Comparison of ENCODE assay signal across 38 mouse cellular contexts in genomic region chr15:85503127-85503526, GRCm38 (mm10). TPM values are rescaled to one million over a fixed set of nuclear protein-coding genes. Genes with fewer than 3 reads are reported as not detected.
"Had no signal": no experiment of that assay in that cellular context is flagged by ENCODE, and none has a peak within 500 bp of the region (broad histone marks: within the 10 kb centered on the region; RNA-seq: fewer than 3 reads in every experiment).

Gene 7530416G11Rik (minus strand): TSS chr15:85503227.

- H3K9ac ChIP-seq: heart, embryonic 12.5 days; intestine, embryonic 15.5 days; limb, embryonic 12.5 days; liver, embryonic 13.5 days; liver, embryonic 15.5 days had no signal

- ATAC-seq: inflammation-experienced regulatory T-cells, adult 6 months; intestine, embryonic 15.5 days; intestine, postnatal 0 days had no signal

- H3K4me3 ChIP-seq: gastrocnemius, adult 2 months; heart, embryonic 10.5 days; heart, embryonic 12.5 days; intestine, embryonic 15.5 days; layer of hippocampus, adult 2 months; left cerebral cortex, adult 2 months; limb, embryonic 10.5 days; limb, embryonic 12.5 days; liver, embryonic 13.5 days; liver, embryonic 15.5 days had no signal

- H3K27me3 ChIP-seq: intestine, embryonic 15.5 days; liver, embryonic 15.5 days had no signal

- H3K36me3 ChIP-seq: heart, embryonic 10.5 days; heart, embryonic 12.5 days; intestine, embryonic 15.5 days; limb, embryonic 10.5 days; limb, embryonic 12.5 days; liver, embryonic 13.5 days; liver, embryonic 15.5 days had no signal

- H3K4me1 ChIP-seq: intestine, embryonic 15.5 days; liver, embryonic 13.5 days; liver, embryonic 15.5 days had no signal

- H3K27ac ChIP-seq: gastrocnemius, adult 2 months; heart, embryonic 10.5 days; intestine, embryonic 15.5 days; layer of hippocampus, adult 2 months; left cerebral cortex, adult 2 months; limb, embryonic 10.5 days; limb, embryonic 12.5 days; liver, embryonic 13.5 days; liver, embryonic 15.5 days had no signal

- H3K9me3 ChIP-seq: heart, embryonic 10.5 days; heart, embryonic 12.5 days; intestine, embryonic 15.5 days; limb, embryonic 10.5 days; limb, embryonic 12.5 days; liver, embryonic 13.5 days; liver, embryonic 15.5 days had no signal

- DNase-seq: gastrocnemius, postnatal 10 days; gastrocnemius, postnatal 25 days; heart, adult 18-20 months; heart, postnatal 10 days; heart, postnatal 4 days; kidney, adult 18-20 months; kidney, adult 8-10 months; kidney, postnatal 10 days; kidney, postnatal 25 days; kidney, postnatal 4 days; liver; liver, embryonic 13.5 days had no signal

- H3K4me2 ChIP-seq: heart, embryonic 12.5 days; intestine, embryonic 15.5 days; limb, embryonic 12.5 days; liver, embryonic 11.5 days; liver, embryonic 13.5 days; liver, embryonic 15.5 days had no signal

RNA-seq across cellular contexts. Expression of gene 7530416G11Rik, which starts in this region (rescaled TPM):
- total RNA-seq: gastrocnemius, adult 2 months; gastrocnemius, postnatal 10 days; gastrocnemius, postnatal 25 days; gastrocnemius, postnatal 4 days; granulocyte monocyte progenitor cell, adult 5-6 weeks; heart, adult 18-20 months; heart, adult 8-10 months; heart, postnatal 10 days; heart, postnatal 25 days; heart, postnatal 4 days; layer of hippocampus, adult 2 months; layer of hippocampus, postnatal 10 days; layer of hippocampus, postnatal 25 days; left cerebral cortex, adult 2 months; left cerebral cortex, postnatal 14 days had no signal
- polyA plus RNA-seq: frontal cortex, adult 2 months; heart, embryonic 10.5 days; heart, embryonic 12.5 days; heart, embryonic 14.5 days; heart, embryonic 16.5 days; hindbrain, embryonic 11.5 days; inflammation-experienced regulatory T-cells, adult 6 months; intestine, embryonic 15.5 days; intestine, postnatal 0 days; kidney, embryonic 14.5 days; kidney, embryonic 16.5 days; limb, embryonic 10.5 days; limb, embryonic 12.5 days; limb, embryonic 14.5 days; liver, embryonic 11.5 days; liver, embryonic 13.5 days; liver, embryonic 15.5 days had no signal
